Mouse (Mus musculus): ENCODE measurements around the gene Gm17606. TPM values are rescaled to one million over a fixed set of nuclear protein-coding genes. Genes with fewer than 3 reads are reported as not detected.

The Gm17606 gene
- polyA plus RNA-seq, 1 experiment from 2014 or later: not detected

DNA sequence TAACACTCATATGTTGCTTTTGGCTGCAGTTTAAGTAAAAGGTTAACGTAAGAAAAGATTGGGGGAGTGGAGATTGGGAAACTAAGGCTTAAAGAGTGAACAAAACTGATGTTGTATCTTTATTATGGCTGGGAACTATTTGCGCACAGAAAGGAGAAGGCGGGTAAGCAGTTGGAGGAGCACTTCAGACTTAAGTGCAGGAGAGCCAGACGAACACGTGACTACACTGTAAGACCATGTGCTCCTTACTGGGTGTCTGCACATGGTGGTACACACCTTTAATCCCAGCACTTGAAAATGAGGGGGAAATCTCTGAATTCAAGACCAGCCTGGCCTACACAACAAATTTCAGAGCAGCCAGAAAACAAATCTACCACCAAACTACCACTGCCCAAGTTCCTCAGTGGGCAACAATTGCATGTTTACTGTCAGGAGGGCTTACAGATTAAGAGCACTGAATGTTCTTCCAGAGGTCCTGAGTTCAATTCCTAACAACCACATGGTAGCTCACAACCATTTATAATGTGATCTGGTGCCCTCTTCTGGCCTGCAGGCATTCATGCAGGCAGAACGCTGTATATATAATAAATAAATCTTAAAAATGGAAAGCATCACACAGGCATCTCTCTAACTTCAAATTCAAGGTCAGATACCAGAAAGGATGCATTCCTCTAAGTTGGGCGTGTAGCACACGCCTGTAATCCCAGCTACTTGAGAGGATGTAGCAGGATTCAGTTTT, 6.3 kb downstream of the Gm17606 start:
- Histone ChIP-seq H3K4me3 (no peak overlapping the region), H3K36me3 (peaks cover 97% of the 10 kb centered on the region), H3K4me2 (replicated peaks) (no peak overlapping the region), H3K4me1 (peaks cover 19% of the 10 kb centered on the region), H3K27ac (no peak overlapping the region), H3K9ac (no peak overlapping the region), H3K27me3 (no peaks in the 10 kb centered on the region), H3K9me3 (no peaks in the 10 kb centered on the region)
- WGBS: 91% methylated on average over 8 of the region's 8 CpGs
- no peak for ATAC-seq (ENCODE audit: low FRiP score, low read depth)

DNA sequence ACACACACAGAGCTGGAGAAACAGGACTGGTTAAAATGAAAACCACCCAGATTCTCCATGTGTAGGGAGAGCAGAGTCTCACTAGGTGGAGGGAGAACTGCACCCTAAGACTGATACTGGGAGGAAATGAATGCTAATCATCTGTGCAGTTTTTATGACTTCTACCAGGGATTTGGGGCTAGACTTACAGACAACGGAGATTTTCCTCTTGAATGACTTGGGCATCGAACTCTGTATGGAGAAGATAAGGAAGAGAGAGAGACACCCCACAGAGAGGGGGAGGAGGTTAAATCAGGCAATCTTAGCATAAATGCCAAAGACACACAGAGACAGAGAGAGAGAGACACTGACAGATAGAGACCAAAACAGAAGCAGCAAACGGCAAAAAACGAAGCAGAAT, 7.1 kb downstream of the Gm17606 start:
- ATAC-seq (ENCODE audit: low FRiP score, low read depth): no peak
- Histone ChIP-seq H3K9me3 (no peaks in the 10 kb centered on the region), H3K4me1 (peaks cover 26% of the 10 kb centered on the region), H3K4me2 (replicated peaks) (no peak overlapping the region), H3K27ac (no peak overlapping the region), H3K27me3 (no peaks in the 10 kb centered on the region), H3K9ac (no peak overlapping the region), H3K36me3 (peaks cover 89% of the 10 kb centered on the region), H3K4me3 (no peak overlapping the region)
- WGBS: 86% methylated on average over 4 of the region's 4 CpGs

DNA sequence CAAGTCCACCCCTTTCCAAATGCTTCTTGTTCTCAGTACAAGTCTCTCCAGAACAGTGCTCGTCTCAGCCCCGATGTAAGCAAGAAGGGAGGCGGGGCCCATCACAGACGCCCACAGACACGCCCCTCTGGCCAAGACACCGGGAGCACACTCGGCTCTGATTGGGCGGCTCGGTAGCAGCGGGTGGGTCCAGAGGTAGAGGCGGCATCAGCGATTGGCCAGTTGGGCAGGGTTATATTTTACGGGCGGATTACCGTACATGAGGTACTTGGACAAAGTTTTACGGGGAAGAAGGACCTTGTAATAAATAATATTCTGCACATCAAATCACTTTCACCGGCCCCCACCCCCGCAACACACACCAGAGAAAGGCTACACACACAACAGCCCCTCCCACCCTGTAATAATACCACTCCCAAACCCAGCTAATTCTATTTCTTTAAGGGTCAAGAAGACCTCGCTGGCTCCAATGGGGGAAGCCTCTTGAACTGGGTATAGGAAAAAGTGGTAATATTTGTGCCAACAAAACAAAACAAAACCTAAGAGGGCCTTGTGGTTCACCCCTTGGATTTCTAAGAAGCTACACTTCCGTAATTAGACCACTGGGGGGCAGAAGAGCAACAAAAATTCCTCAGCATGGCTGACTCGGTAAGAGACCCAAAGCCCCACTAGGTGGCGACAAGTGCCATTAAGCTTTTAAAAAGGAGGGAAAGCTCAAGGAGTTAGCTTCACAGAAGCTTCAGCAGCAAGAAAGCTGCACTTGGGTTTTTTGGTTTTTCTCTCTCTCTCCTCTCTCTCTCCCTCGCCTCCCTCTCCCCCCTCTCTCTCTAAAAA, 10.1 kb downstream of the Gm17606 start:
- Histone ChIP-seq H3K27ac (0 out of 2 replicates have a peak overlapping the region, but pooled peaks have one; percentile 16), H3K4me3 (peak overlapping the region; percentile 69; the same call in 1 of the 2 replicates), H3K36me3 (peaks cover 77% of the 10 kb centered on the region), H3K4me1 (peaks cover 35% of the 10 kb centered on the region), H3K9me3 (no peaks in the 10 kb centered on the region), H3K9ac (no peak overlapping the region), H3K27me3 (no peaks in the 10 kb centered on the region), H3K4me2 (replicated peaks) (peak overlapping the region; percentile 79; the same call in 1 of the 2 replicates)
- 62% methylated on average over 23 of the region's 23 CpGs for WGBS
- ATAC-seq (ENCODE audit: low FRiP score, low read depth): peak; percentile 54; the same call in 1 of the 2 replicates

DNA sequence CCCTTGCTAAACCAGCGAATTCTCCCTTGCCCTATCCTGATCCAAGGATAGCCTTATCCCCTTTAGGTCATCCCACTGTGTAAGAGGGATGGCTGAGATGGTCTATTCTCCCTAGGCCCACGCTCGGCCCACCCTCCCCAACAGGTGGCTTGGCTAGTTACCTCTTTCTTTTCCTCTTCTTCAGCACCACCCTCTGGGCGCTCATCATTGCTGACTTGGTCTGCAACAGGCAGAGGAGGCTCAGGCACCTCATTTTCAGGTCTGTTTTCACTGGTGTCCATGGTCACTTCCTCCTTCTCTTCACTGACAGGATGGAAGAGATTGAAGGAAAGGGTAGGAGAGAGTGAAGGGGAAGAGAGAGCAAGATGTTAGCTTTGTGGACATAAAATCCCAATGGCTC, 10.8 kb downstream of the Gm17606 start:
- peak overlapping the region; percentile 45 for H3K9ac ChIP-seq

DNA sequence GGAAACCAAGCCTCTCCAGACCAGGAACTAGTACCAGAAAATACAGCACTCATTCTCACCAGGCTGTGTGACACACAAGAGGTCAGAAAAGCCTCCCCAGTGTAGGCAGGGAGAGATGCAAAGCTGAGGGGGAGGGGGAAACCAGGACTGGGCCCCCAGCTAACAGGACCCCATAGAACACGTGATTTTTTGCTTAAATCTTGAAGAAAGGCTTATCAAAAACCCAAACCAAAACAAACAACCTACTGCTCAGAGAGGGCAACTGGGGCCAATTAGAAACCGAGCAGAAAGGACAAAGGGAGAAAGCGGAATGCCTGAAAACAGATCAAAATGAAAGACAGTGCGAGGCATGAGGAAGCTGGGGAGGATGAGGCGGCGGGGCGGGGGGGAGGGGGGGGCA, 12.0 kb downstream of the Gm17606 start:
- Histone ChIP-seq H3K27ac (peak overlapping the region; percentile 67), H3K9ac (peak overlapping the region; percentile 88), H3K9me3 (no peaks in the 10 kb centered on the region), H3K27me3 (no peaks in the 10 kb centered on the region), H3K4me2 (replicated peaks) (peak overlapping the region; percentile 79), H3K4me1 (peaks cover 35% of the 10 kb centered on the region), H3K36me3 (peaks cover 77% of the 10 kb centered on the region), H3K4me3 (peak overlapping the region; percentile 69)
- 0% methylated on average over 7 of the region's 7 CpGs for whole genome bisulfite sequencing
- no peak for ATAC-seq (ENCODE audit: low FRiP score, low read depth)

More for the DNA sequence above, 10.8 kb downstream of the Gm17606 start:
- H3K36me3 ChIP-seq: peaks cover 77% of the 10 kb centered on the region
- peak overlapping the region; percentile 69; the same call in 1 of the 2 replicates for H3K4me3 ChIP-seq
- H3K4me1 ChIP-seq: peaks cover 35% of the 10 kb centered on the region
- H3K27ac ChIP-seq: 0 out of 2 replicates have a peak overlapping the region, but pooled peaks have one; percentile 16
- no peak for ATAC-seq (ENCODE audit: low FRiP score, low read depth)
- H3K27me3 ChIP-seq: no peaks in the 10 kb centered on the region
- 81% methylated on average over 4 of the region's 4 CpGs for WGBS
- no peaks in the 10 kb centered on the region for H3K9me3 ChIP-seq
- peak overlapping the region; percentile 79 for H3K4me2 ChIP-seq (replicated peaks)

DNA sequence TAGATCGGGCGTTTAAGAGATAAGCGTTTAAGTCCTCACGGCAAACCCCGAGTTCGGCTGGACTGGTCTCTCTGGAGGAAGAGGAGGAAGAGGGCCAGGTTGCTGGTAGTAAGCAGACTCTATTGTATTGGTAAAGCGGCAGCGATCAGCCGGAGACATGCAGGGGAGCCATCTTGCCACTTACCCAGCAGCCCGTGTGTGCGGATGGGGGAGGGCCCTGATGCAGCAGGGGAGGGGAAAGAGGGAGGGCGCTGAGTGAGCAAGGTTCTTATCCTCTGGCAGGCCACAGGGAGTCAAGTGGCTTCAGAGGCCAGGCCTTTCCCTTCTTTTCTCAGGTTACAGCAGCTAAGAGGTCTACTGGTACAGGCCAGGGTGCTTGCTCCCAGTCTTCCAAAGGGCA, 12.7 kb downstream of the Gm17606 start:
- 0% methylated on average over 12 of the region's 12 CpGs for WGBS
- peaks cover 77% of the 10 kb centered on the region for H3K36me3 ChIP-seq

DNA sequence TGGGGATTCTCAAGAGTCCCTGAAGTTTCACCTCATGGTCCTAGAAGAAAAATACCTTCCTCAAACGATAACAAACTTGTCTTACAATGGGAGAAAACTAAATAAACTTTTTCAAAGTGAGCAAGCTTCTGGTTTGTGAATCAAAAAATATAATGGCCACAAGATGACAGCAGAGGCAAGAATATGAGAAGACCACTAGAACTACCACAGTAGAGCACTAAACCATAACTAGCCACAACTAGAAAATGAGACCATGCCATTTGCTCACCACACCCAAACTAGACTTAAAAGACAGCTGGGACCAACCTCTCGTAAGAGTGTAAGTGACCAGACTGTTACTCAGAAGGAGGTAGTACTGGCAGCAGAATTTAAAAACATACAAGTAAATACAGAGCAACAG, 19.3 kb downstream of the Gm17606 start:
- ATAC-seq (ENCODE audit: low FRiP score, low read depth): no peak
- H3K4me3 ChIP-seq: no peak overlapping the region
- no peaks in the 10 kb centered on the region for H3K27me3 ChIP-seq
- H3K9ac ChIP-seq: no peak overlapping the region
- H3K4me1 ChIP-seq: no peaks in the 10 kb centered on the region
- peaks cover 99% of the 10 kb centered on the region for H3K36me3 ChIP-seq
- WGBS: 96% methylated on average over 2 of the region's 2 CpGs
- no peaks in the 10 kb centered on the region for H3K9me3 ChIP-seq
- no peak overlapping the region for H3K27ac ChIP-seq
- H3K4me2 ChIP-seq (replicated peaks): no peak overlapping the region

More for the DNA sequence above, 12.7 kb downstream of the Gm17606 start:
- Histone ChIP-seq H3K27me3 (no peaks in the 10 kb centered on the region), H3K4me1 (peaks cover 35% of the 10 kb centered on the region), H3K4me2 (replicated peaks) (peak overlapping the region; percentile 79), H3K9ac (peak overlapping the region; percentile 88), H3K27ac (peak overlapping the region; percentile 67; the same call in 1 of the 2 replicates), H3K9me3 (no peaks in the 10 kb centered on the region), H3K4me3 (peak overlapping the region; percentile 69)
- ATAC-seq (ENCODE audit: low FRiP score, low read depth): peak; percentile 88

DNA sequence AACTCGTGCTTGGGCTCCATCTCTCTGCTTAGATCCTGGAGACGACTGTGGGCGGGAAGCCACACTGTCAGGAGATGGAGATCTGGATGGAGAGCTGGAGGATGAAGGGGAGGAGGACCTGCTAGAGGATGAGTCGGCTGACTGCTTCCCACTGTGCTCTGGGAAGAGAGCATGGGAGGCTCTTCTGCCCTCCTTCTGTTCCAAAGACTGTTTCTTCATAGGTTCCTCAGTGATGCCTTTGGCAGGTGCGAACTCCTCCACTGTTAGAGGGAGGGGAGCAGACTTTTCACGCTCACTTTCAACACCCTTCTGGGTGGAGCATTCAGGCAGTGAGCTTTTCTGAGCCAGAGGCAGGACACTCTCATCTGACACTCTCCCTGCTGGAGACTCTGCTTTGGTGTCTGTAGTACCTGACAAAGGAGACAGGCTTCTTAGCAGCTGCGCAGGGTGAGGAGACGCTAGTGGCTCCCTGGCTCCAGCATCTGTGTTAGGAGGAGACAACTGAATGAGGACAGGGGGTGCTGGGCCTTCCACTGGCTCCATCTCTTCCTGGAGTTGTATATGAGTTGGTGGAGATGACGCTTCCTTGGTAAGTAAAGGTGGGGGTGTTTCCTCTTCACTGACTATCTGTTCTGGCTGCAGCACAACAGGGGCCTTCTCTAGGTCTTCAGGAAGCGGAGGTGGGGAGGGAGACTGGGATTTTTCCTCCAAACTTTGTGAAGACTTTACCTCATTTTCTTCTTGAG, 23.9 kb downstream of the Gm17606 start:
- H3K9ac ChIP-seq: no peak overlapping the region
- no peaks in the 10 kb centered on the region for H3K9me3 ChIP-seq
- peaks cover 94% of the 10 kb centered on the region for H3K36me3 ChIP-seq
- ATAC-seq (ENCODE audit: low FRiP score, low read depth): no peak
- no peak overlapping the region for H3K27ac ChIP-seq
- no peak overlapping the region for H3K4me3 ChIP-seq
- no peaks in the 10 kb centered on the region for H3K27me3 ChIP-seq
- H3K4me2 ChIP-seq (replicated peaks): no peak overlapping the region
- 90% methylated on average over 10 of the region's 10 CpGs for WGBS
- H3K4me1 ChIP-seq: no peaks in the 10 kb centered on the region

DNA sequence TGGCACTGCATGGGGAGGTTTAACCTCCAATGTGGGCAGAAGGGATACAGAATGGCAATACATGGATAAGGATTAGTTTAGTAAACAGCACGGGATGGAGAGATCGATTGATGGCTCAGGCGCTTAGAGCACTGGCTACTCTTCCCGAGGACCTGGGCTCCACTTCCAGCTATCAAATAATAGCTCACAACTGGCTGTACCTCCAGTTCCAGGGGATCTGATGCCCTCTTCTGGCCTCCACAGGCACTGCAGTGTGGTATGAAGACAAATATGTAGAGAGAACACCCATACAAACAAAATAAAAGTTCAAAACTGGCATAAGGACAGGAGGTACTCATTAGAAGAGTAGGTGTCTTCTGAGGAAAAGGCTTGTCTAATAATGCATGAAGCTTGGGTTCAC, 28.6 kb downstream of the Gm17606 start:
- H3K4me2 ChIP-seq (replicated peaks): no peak overlapping the region
- no peak overlapping the region for H3K4me3 ChIP-seq
- 88% methylated on average over 4 of the region's 4 CpGs for WGBS
- ATAC-seq (ENCODE audit: low FRiP score, low read depth): no peak
- H3K36me3 ChIP-seq: peaks cover 77% of the 10 kb centered on the region
- H3K4me1 ChIP-seq: no peaks in the 10 kb centered on the region
- H3K9ac ChIP-seq: no peak overlapping the region
- no peak overlapping the region for H3K27ac ChIP-seq
- H3K27me3 ChIP-seq: no peaks in the 10 kb centered on the region
- no peaks in the 10 kb centered on the region for H3K9me3 ChIP-seq

DNA sequence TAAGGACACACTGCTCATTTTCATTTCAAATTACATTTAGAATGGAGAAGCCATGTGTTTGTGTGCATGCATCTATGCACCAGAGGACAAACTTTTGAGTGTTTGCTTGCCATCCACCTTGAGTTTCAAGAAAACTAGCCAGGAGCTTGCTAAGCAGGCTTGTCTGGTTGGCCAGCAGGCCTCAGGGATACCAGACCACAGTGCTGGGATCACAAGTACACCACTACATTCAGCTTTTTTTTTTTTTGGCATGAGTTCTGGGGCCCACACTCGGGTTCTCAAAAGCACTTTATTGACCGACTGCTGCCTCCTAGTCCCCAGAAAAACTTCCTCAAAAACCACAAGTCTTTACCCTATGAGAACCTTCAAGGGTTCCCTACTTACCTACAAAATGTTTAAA, 33.6 kb downstream of the Gm17606 start:
- no peak overlapping the region for H3K4me2 ChIP-seq (replicated peaks)
- WGBS: 66% methylated on average over 2 of the region's 2 CpGs
- no peak for ATAC-seq (ENCODE audit: low FRiP score, low read depth)
- no peak overlapping the region for H3K4me3 ChIP-seq
- H3K9ac ChIP-seq: no peak overlapping the region
- H3K27ac ChIP-seq: no peak overlapping the region
- peaks cover 75% of the 10 kb centered on the region for H3K36me3 ChIP-seq
- H3K9me3 ChIP-seq: no peaks in the 10 kb centered on the region
- no peaks in the 10 kb centered on the region for H3K4me1 ChIP-seq
- H3K27me3 ChIP-seq: no peaks in the 10 kb centered on the region

DNA sequence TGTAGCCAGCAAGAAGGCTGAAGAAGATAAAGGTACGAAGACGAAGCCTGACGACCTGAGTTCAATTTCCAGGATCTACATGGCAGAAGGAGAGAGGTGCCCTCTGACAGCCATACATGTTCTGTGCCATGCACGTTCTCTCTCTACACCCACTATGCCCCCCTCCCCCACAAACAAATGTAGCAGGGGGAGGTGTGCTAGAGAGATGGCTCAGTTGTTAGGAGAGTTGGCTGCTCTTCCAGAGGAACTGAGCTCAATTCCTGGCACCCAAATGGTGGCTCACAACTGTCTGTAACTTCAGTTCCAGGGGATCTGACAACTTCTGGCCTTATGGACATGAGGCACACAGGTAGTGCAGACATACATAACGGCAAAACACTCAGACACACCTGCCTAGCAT, 35.5 kb downstream of the Gm17606 start:
- H3K9ac ChIP-seq: no peak overlapping the region
- no peak overlapping the region for H3K4me2 ChIP-seq (replicated peaks)
- H3K4me3 ChIP-seq: no peak overlapping the region
- H3K9me3 ChIP-seq: no peaks in the 10 kb centered on the region
- H3K27ac ChIP-seq: no peak overlapping the region
- no peak for ATAC-seq (ENCODE audit: low FRiP score, low read depth)
- 88% methylated on average over 5 of the region's 5 CpGs for WGBS
- no peaks in the 10 kb centered on the region for H3K27me3 ChIP-seq
- peaks cover 80% of the 10 kb centered on the region for H3K36me3 ChIP-seq
- H3K4me1 ChIP-seq: no peaks in the 10 kb centered on the region

Data from limb, embryonic 13.5 days (tissue).